Mouse (Mus musculus): ENCODE results near the gene Baz1b. TPM values are rescaled to one million over a fixed set of nuclear protein-coding genes. Genes with fewer than 3 reads are reported as not detected.

Gene Baz1b
- total RNA-seq (2021): 10 to 100 TPM; 32.7 to 36.8 TPM
- long read RNA-seq, experiment 1, full-length matches to known transcripts: 8 of 29 reads
- long read RNA-seq, experiment 1, partial matches to known transcripts: 20 of 29 reads
- long read RNA-seq, experiment 1, other reads (novel, unspliced or antisense): 1 of 29 reads
- long read RNA-seq, experiment 2, full-length matches to known transcripts: 4 of 13 reads
- long read RNA-seq, experiment 2, partial matches to known transcripts: 3 of 13 reads
- long read RNA-seq, experiment 2, other reads (novel, unspliced or antisense): 6 of 13 reads

GRCm38 (mm10) chr5:135186621-135187348, at the start of gene Baz1b:
Gene Baz1b, plus strand, starts transcription at chr5:135187264.
- intact Hi-C loops (cut with DNase I): loop anchor here (1.0 kb wide), 3 partner anchors 18 to 78 kb away; partner anchors contain the start of genes Bcl7b and Tbl2
- DNase-seq: peak; percentile 100
- TF ChIP-seq CTCF (IDR thresholded peaks at IDR 0.05): no peak
- H3K27ac ChIP-seq: peak within 1 kb of the TSS; percentile 98
- H3K4me3 ChIP-seq: peak within 1 kb of the TSS; percentile 98

- no peak overlapping the region for H3K4me3 ChIP-seq
- intact Hi-C loops (cut with DNase I): no loop called here
- DNase-seq: no peak
- TF ChIP-seq CTCF (IDR thresholded peaks at IDR 0.05): no peak
- H3K27ac ChIP-seq: no peak overlapping the region
These were observed 47.2 kb upstream of the Baz1b start for GRCm38 (mm10) chr5:135139881-135140280.

GRCm38 (mm10) chr5:135144469-135144868, 42.6 kb upstream of the Baz1b start:
- no peak for DNase-seq
- H3K4me3 ChIP-seq: no peak overlapping the region
- TF ChIP-seq CTCF (IDR thresholded peaks at IDR 0.05): no peak
- intact Hi-C loops (cut with DNase I): no loop called here
- no peak overlapping the region for H3K27ac ChIP-seq

GRCm38 (mm10) chr5:135145532-135145931, 41.5 kb upstream of the Baz1b start:
- no peak for DNase-seq
- intact Hi-C loops (cut with DNase I): no loop called here
- Histone ChIP-seq H3K4me3 (no peak overlapping the region), H3K27ac (no peak overlapping the region)
- TF ChIP-seq CTCF (IDR thresholded peaks at IDR 0.05): no peak

GRCm38 (mm10) chr5:135145955-135146354, 41.1 kb upstream of the Baz1b start:
- no peak overlapping the region for H3K4me3 ChIP-seq
- intact Hi-C loops (cut with DNase I): no loop called here
- H3K27ac ChIP-seq: no peak overlapping the region
- DNase-seq: no peak
- TF ChIP-seq CTCF (IDR thresholded peaks at IDR 0.05): no peak

- no peak for TF ChIP-seq CTCF (IDR thresholded peaks at IDR 0.05)
- intact Hi-C loops (cut with DNase I): loop anchor here (1.0 kb wide), 2 partner anchors 20 to 39 kb away; partner anchors contain the start of genes Baz1b and Bcl7b
- peak overlapping the region; percentile 89 for H3K4me3 ChIP-seq
- DNase-seq: no peak
- H3K27ac ChIP-seq: peak overlapping the region; percentile 96
These were observed 38.4 kb upstream of the Baz1b start for GRCm38 (mm10) chr5:135148715-135149052.

GRCm38 (mm10) chr5:135149053-135149819, 37.8 kb upstream of the Baz1b start, which contains the start of gene Tbl2:
Gene Tbl2, plus strand, starts transcription at chr5:135149657.
- intact Hi-C loops (cut with DNase I): loop anchor here (1.0 kb wide), 2 partner anchors 19 to 38 kb away; partner anchors contain the start of genes Baz1b and Bcl7b
- Histone ChIP-seq H3K4me3 (peak within 1 kb of the TSS; percentile 89), H3K27ac (peak within 1 kb of the TSS; percentile 96)
- DNase-seq: peak; percentile 100
- TF ChIP-seq CTCF (IDR thresholded peaks at IDR 0.05): no peak

- DNase-seq: no peak
- intact Hi-C loops (cut with DNase I): loop anchor here (1.0 kb wide), 2 partner anchors 19 to 38 kb away; partner anchors contain the start of genes Baz1b and Bcl7b
- no peak for TF ChIP-seq CTCF (IDR thresholded peaks at IDR 0.05)
- H3K27ac ChIP-seq: peak overlapping the region; percentile 96
- H3K4me3 ChIP-seq: peak overlapping the region; percentile 89
These were observed 37.3 kb upstream of the Baz1b start for GRCm38 (mm10) chr5:135149820-135150178.

GRCm38 (mm10) chr5:135156496-135156895, 30.6 kb upstream of the Baz1b start:
- DNase-seq: no peak
- Histone ChIP-seq H3K27ac (no peak overlapping the region), H3K4me3 (no peak overlapping the region)
- TF ChIP-seq CTCF (IDR thresholded peaks at IDR 0.05): peak; percentile 23; the same call in 1 of the 2 replicates
- intact Hi-C loops (cut with DNase I): no loop called here

- no peak for TF ChIP-seq CTCF (IDR thresholded peaks at IDR 0.05)
- DNase-seq: peak; percentile 70
- intact Hi-C loops (cut with DNase I): no loop called here
These were observed 25.8 kb upstream of the Baz1b start for GRCm38 (mm10) chr5:135161221-135161620.

GRCm38 (mm10) chr5:135161650-135162049, 25.4 kb upstream of the Baz1b start:
- no peak for TF ChIP-seq CTCF (IDR thresholded peaks at IDR 0.05)
- intact Hi-C loops (cut with DNase I): no loop called here
- no peak for DNase-seq
- H3K27ac ChIP-seq: peak overlapping the region; percentile 75
- no peak overlapping the region for H3K4me3 ChIP-seq

More at GRCm38 (mm10) chr5:135161221-135161620, 25.8 kb upstream of the Baz1b start:
- H3K4me3 ChIP-seq: no peak overlapping the region
- peak overlapping the region; percentile 75 for H3K27ac ChIP-seq

- peak overlapping the region; percentile 75 for H3K27ac ChIP-seq
- TF ChIP-seq CTCF (IDR thresholded peaks at IDR 0.05): no peak
- DNase-seq: no peak
- intact Hi-C loops (cut with DNase I): no loop called here
- H3K4me3 ChIP-seq: no peak overlapping the region
These were observed 24.7 kb upstream of the Baz1b start for GRCm38 (mm10) chr5:135162361-135162760.

All from gastrocnemius, adult 2 months (tissue).